Mouse (Mus musculus) spleen, adult 2 months (tissue): ENCODE data around the gene Sfrp2.

ENCODE experiments used
- CTCF ChIP-seq: fragments of 200-500 bp; IDR thresholded peaks from 2 replicates; pipeline ENCODE4 v1.5.1; 2011; ENCODE audit warnings: mild to moderate bottlenecking, inconsistent platforms; ENCODE audit not compliant: insufficient read depth, insufficient read length, insufficient replicate concordance; ENCODE audit errors: extremely low read depth
- POLR2A ChIP-seq: fragments of 200-500 bp; IDR thresholded peaks from 2 replicates; pipeline ENCODE4 v1.6.1; 2011; ENCODE audit warnings: low read depth, low read length, inconsistent platforms

DNA sequence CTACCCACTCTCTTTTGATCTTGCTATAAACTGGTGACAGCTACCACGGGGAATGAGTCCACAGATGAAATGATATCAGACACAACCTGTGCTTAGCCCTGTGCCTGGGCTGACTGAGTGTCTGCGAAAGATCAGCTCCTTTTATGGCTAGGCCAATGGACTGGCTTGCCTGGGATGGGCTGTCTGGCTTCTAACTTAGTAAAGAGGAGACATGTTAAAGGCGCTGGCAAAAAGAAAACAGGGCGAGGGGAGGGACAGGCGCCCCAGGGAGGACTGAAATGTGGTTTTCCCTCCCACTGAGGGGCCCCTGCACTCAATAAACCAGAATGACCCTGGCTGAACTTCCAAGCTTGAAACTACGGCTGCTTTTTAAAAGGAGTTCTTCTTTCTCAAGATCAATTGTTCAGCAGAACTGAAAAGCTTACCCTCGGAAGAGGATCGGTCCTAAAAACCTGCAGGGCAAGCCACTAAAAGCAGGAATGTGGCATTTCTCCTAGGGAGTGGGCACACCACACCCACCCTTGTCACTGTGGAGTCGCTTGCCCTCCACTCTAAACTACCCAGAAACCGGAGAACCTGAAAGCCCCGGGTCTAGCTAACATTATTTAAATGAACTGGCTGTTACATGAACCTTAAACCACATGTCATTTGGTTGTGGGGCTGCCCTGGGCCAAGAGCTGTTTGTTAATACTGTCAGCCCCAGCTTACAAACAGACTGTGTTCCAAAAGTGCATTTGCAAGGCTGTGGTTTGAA, 17.8 kb downstream of the Sfrp2 start:
- no peak for TF ChIP-seq CTCF
- no peak for TF ChIP-seq POLR2A
